Mouse (Mus musculus): ENCODE data around the gene Dnmt3c. TPM values are rescaled to one million over a fixed set of nuclear protein-coding genes. Genes with fewer than 3 reads are reported as not detected.

The Dnmt3c gene
- total and polyA plus RNA-seq, 3 experiments, result 0.02 TPM; not detected in 2

DNA sequence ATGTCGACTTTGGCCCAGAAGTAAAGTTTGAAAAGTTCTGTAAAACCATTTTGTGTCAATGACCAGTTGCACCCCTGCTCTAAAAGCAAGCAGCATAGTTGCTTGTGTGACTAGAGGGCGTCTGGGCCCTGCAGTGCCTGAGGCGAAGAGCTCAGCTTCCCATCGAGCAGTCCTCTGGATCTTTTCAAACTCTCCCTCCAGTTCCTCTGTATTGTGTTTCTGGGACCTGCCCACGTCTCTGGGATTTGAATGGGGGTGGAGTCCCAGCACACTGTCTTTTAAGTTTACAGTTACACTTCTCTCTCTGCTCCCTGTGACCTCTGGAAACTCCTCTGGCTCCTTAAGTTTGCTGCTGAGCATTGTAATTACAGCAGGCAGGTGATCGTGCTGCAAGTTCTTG lies 71.0 kb downstream of the Dnmt3c start:
- H3K36me3 ChIP-seq (replicated peaks), result peaks cover 84% of the 10 kb centered on the region
- DNase-seq (ENCODE audit: low spot score) (no peak), ATAC-seq (ENCODE audit: extremely low read depth, insufficient number of reproducible peaks, low FRiP score, poor library complexity, severe bottlenecking) (no peak)
- H3K4me3 ChIP-seq (ENCODE audit: low read depth, low read length), result no peak overlapping the region
- TF ChIP-seq CTCF (IDR thresholded peaks at IDR 0.05; ENCODE audit: low read depth, low read length) (no peak), GATA2 (IDR thresholded peaks at IDR 0.05; ENCODE audit: borderline replicate concordance, low read depth, low read length) (no peak), POLR2AphosphoS5 (IDR thresholded peaks at IDR 0.05; ENCODE audit: insufficient replicate concordance, low read depth, low read length) (no peak), TAL1 (conservative IDR thresholded peaks at IDR 0.05; ENCODE audit: low read depth, low read length) (no peak), GATA1 (IDR thresholded peaks at IDR 0.05; ENCODE audit: borderline replicate concordance, low read length) (no peak)
- H3K9me3 ChIP-seq (replicated peaks), result no peaks in the 10 kb centered on the region
- H3K27me3 ChIP-seq (ENCODE audit: insufficient read depth, low read length), result no peaks in the 10 kb centered on the region
- H3K4me1 ChIP-seq (ENCODE audit: insufficient read depth, low read depth, low read length), result no peaks in the 10 kb centered on the region

DNA sequence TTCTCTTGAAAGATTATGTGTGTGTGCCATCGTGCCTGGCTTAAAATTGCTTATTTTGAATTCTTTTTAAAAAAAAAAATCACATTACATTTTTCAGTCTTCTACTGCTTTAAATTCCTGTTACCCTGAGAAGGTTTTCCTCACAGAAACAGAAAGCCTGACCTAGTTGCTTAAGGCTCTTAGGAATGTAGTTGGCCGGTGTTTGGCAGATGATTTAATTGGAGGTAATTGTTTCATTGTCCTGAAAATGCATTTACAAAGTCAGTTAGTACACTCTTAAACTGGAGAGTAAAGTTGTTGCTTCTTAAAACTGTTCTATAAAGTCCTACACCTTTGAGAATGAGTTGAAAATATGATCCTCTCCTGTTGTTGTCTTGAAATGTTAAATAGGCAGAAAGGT lies 72.4 kb downstream of the Dnmt3c start:
- H3K36me3 ChIP-seq (replicated peaks), result peaks cover 79% of the 10 kb centered on the region
- H3K27me3 ChIP-seq (ENCODE audit: insufficient read depth, low read length), result no peaks in the 10 kb centered on the region
- no peaks in the 10 kb centered on the region for H3K4me1 ChIP-seq (ENCODE audit: insufficient read depth, low read depth, low read length)
- DNase-seq (ENCODE audit: low spot score) (no peak), ATAC-seq (ENCODE audit: extremely low read depth, insufficient number of reproducible peaks, low FRiP score, poor library complexity, severe bottlenecking) (no peak)
- H3K9me3 ChIP-seq (replicated peaks), result no peaks in the 10 kb centered on the region
- H3K4me3 ChIP-seq (ENCODE audit: low read depth, low read length), result no peak overlapping the region
- no peak for TF ChIP-seq POLR2AphosphoS5 (IDR thresholded peaks at IDR 0.05; ENCODE audit: insufficient replicate concordance, low read depth, low read length)
- TF ChIP-seq GATA2 (IDR thresholded peaks at IDR 0.05; ENCODE audit: borderline replicate concordance, low read depth, low read length), result no peak
- no peak for TF ChIP-seq GATA1 (IDR thresholded peaks at IDR 0.05; ENCODE audit: borderline replicate concordance, low read length)
- no peak for TF ChIP-seq CTCF (IDR thresholded peaks at IDR 0.05; ENCODE audit: low read depth, low read length)
- no peak for TF ChIP-seq TAL1 (conservative IDR thresholded peaks at IDR 0.05; ENCODE audit: low read depth, low read length)

DNA sequence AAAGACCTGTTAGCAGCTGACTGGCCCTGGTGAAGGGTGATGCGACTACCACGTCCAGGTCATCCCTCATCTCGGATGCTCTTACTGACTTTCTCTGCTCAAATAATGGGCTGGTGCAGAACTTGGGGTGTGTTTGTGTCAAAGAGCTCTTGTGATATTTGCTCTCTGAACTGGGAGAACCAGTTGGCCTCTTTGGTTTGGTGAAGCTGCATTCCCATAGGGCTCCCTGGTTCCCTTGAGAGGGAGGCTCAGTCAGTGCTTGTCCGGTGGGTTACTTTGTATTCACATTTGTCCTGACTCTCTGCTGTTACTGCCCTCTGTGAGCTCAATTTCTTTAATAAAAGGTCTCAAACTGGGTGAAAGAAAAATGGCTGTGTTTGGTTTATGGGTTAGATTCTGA lies 76.5 kb downstream of the Dnmt3c start:
- Histone ChIP-seq H3K27me3 (ENCODE audit: insufficient read depth, low read length) (no peaks in the 10 kb centered on the region), H3K36me3 (replicated peaks) (peaks cover 51% of the 10 kb centered on the region), H3K4me3 (ENCODE audit: low read depth, low read length) (no peak overlapping the region), H3K4me1 (ENCODE audit: insufficient read depth, low read depth, low read length) (no peaks in the 10 kb centered on the region), H3K9me3 (replicated peaks) (no peaks in the 10 kb centered on the region)
- DNase-seq (ENCODE audit: low spot score) (no peak), ATAC-seq (ENCODE audit: extremely low read depth, insufficient number of reproducible peaks, low FRiP score, poor library complexity, severe bottlenecking) (no peak)
- TF ChIP-seq POLR2AphosphoS5 (IDR thresholded peaks at IDR 0.05; ENCODE audit: insufficient replicate concordance, low read depth, low read length), result no peak
- TF ChIP-seq GATA2 (IDR thresholded peaks at IDR 0.05; ENCODE audit: borderline replicate concordance, low read depth, low read length), result no peak
- no peak for TF ChIP-seq CTCF (IDR thresholded peaks at IDR 0.05; ENCODE audit: low read depth, low read length)
- no peak for TF ChIP-seq GATA1 (IDR thresholded peaks at IDR 0.05; ENCODE audit: borderline replicate concordance, low read length)
- TF ChIP-seq TAL1 (conservative IDR thresholded peaks at IDR 0.05; ENCODE audit: low read depth, low read length), result no peak

DNA sequence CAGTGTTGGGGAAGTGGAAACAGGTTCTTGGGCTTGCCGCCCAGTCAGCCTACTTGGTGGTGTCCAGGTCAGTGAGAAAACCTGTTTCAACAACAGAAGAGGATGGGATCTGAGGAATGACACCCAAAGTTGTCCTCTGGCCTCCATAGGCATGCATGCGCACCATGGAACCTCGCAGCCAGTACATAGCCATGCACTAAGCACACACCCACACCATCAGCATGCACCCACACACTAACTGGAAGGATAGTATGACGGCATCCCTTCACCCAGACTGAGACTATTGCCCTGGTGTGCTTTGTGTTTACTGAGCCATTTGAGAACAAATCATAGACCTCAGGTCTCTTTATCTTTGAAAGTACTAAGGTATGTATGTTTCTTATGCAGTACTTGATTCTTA lies 79.0 kb downstream of the Dnmt3c start:
- no peak overlapping the region for H3K4me3 ChIP-seq (ENCODE audit: low read depth, low read length)
- no peak for TF ChIP-seq TAL1 (conservative IDR thresholded peaks at IDR 0.05; ENCODE audit: low read depth, low read length)
- no peak for ATAC-seq (ENCODE audit: extremely low read depth, insufficient number of reproducible peaks, low FRiP score, poor library complexity, severe bottlenecking)
- peaks cover 31% of the 10 kb centered on the region for H3K36me3 ChIP-seq (replicated peaks)
- peaks cover 10% of the 10 kb centered on the region for H3K4me1 ChIP-seq (ENCODE audit: insufficient read depth, low read depth, low read length)
- no peak for DNase-seq (ENCODE audit: low spot score)
- H3K27me3 ChIP-seq (ENCODE audit: insufficient read depth, low read length), result peaks cover 10% of the 10 kb centered on the region
- H3K9me3 ChIP-seq (replicated peaks), result no peaks in the 10 kb centered on the region

DNA sequence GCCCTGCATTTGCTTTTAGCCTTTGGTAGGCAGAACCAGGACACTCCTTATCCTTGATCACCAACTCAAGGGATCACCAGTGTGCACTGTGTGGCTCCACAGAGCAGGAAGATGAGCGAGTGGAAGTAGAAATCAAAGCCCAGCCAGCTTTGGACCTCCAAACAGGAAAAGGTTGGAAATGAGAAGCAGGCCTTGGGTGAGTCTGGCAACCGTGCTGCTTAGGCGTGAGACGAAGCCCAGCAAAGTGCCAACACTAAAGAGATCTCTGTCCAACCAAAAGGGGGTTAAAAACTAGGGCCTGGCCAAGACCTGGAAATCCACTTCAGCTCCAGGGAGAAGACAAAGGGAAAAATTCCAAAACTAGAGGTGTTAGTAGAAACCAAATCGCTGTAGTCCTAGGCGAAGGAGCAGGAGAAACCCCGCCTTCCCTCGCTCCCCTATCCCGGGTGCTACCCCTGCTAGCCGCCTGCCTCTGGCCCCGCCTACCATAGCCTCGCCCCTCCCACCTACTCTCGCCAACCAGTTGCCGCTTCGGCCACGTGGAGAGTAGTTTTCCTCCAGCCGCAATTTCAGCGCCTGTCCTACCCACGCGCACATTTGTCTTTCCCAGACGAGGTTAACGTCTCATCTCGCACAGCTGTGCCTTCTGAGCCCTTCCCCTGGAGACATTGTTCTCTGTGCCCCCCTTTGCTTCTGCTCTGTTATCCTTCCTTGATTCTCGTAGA lies 82.3 kb downstream of the Dnmt3c start:
- Histone ChIP-seq H3K4me3 (ENCODE audit: low read depth, low read length) (peak overlapping the region; percentile 60; the same call in 1 of the 2 replicates), H3K36me3 (replicated peaks) (peaks cover 7% of the 10 kb centered on the region), H3K27me3 (ENCODE audit: insufficient read depth, low read length) (peaks cover 17% of the 10 kb centered on the region), H3K4me1 (ENCODE audit: insufficient read depth, low read depth, low read length) (peaks cover 10% of the 10 kb centered on the region), H3K9me3 (replicated peaks) (no peaks in the 10 kb centered on the region)
- TF ChIP-seq CTCF (IDR thresholded peaks at IDR 0.05; ENCODE audit: low read depth, low read length) (no peak), GATA1 (IDR thresholded peaks at IDR 0.05; ENCODE audit: borderline replicate concordance, low read length) (no peak), POLR2AphosphoS5 (IDR thresholded peaks at IDR 0.05; ENCODE audit: insufficient replicate concordance, low read depth, low read length) (no peak), GATA2 (IDR thresholded peaks at IDR 0.05; ENCODE audit: borderline replicate concordance, low read depth, low read length) (no peak), TAL1 (conservative IDR thresholded peaks at IDR 0.05; ENCODE audit: low read depth, low read length) (no peak)
- no peak; the same call in 1 of the 2 replicates for ATAC-seq (ENCODE audit: extremely low read depth, insufficient number of reproducible peaks, low FRiP score, poor library complexity, severe bottlenecking)
- peak; percentile 26 for DNase-seq (ENCODE audit: low spot score)

Other genes starting within 250 kb of the Dnmt3c start
- gene 4930404H24Rik, start 203.9 kb upstream of the Dnmt3c start, total RNA-seq (2014; fragmentation: Nextera tagmentation), result not detected in 2 replicates
- gene 4930404H24Rik, start 203.9 kb upstream of the Dnmt3c start, total RNA-seq (2017), result not detected in 2 replicates
- gene 4930404H24Rik, start 203.9 kb upstream of the Dnmt3c start, polyA plus RNA-seq (2012), result not detected in 2 replicates
- 39.2 and 45.3 TPM in 2 replicates for gene Nol4l, start 166.7 kb upstream of the Dnmt3c start, total RNA-seq (2014; fragmentation: Nextera tagmentation)
- gene Nol4l, start 166.7 kb upstream of the Dnmt3c start, total RNA-seq (2017), result 13.5 and 13.9 TPM in 2 replicates
- 19.8 and 23.4 TPM in 2 replicates for gene Nol4l, start 166.7 kb upstream of the Dnmt3c start, polyA plus RNA-seq (2012)
- gene Commd7, start 63.9 kb upstream of the Dnmt3c start, total RNA-seq (2014; fragmentation: Nextera tagmentation), result 19.1 and 20.9 TPM in 2 replicates
- 30.9 and 34.7 TPM in 2 replicates for gene Commd7, start 63.9 kb upstream of the Dnmt3c start, total RNA-seq (2017)
- 26.5 and 29.7 TPM in 2 replicates for gene Commd7, start 63.9 kb upstream of the Dnmt3c start, polyA plus RNA-seq (2012)
- gene Dnmt3b, start 47.2 kb upstream of the Dnmt3c start, total RNA-seq (2014; fragmentation: Nextera tagmentation), result 17.5 and 18.9 TPM in 2 replicates
- 10.3 and 11.2 TPM in 2 replicates for gene Dnmt3b, start 47.2 kb upstream of the Dnmt3c start, total RNA-seq (2017)
- 27.9 and 32.5 TPM in 2 replicates for gene Dnmt3b, start 47.2 kb upstream of the Dnmt3c start, polyA plus RNA-seq (2012)
- gene Mapre1, start 44.6 kb downstream of the Dnmt3c start, total RNA-seq (2014; fragmentation: Nextera tagmentation), result 89.8 and 98.7 TPM in 2 replicates
- gene Mapre1, start 44.6 kb downstream of the Dnmt3c start, total RNA-seq (2017), result 193 and 221 TPM in 2 replicates
- 2.4 and 3.5 TPM in 2 replicates for gene Mapre1, start 44.6 kb downstream of the Dnmt3c start, polyA plus RNA-seq (2012)
- 0.15 TPM in 1 of 2 replicates, not detected in the other for gene Efcab8, start 83.3 kb downstream of the Dnmt3c start, total RNA-seq (2014; fragmentation: Nextera tagmentation)
- 0.12 and 0.44 TPM in 2 replicates for gene Efcab8, start 83.3 kb downstream of the Dnmt3c start, total RNA-seq (2017)
- gene Efcab8, start 83.3 kb downstream of the Dnmt3c start, polyA plus RNA-seq (2012), result not detected in 2 replicates
- not detected in 2 replicates for gene Sun5, start 174.4 kb downstream of the Dnmt3c start, total RNA-seq (2014; fragmentation: Nextera tagmentation)
- not detected in 2 replicates for gene Sun5, start 174.4 kb downstream of the Dnmt3c start, total RNA-seq (2017)
- gene Sun5, start 174.4 kb downstream of the Dnmt3c start, polyA plus RNA-seq (2012), result not detected in 2 replicates
- not detected in 2 replicates for gene Bpifb2, start 178.4 kb downstream of the Dnmt3c start, total RNA-seq (2014; fragmentation: Nextera tagmentation)
- not detected in 2 replicates for gene Bpifb2, start 178.4 kb downstream of the Dnmt3c start, total RNA-seq (2017)
- not detected in 2 replicates for gene Bpifb2, start 178.4 kb downstream of the Dnmt3c start, polyA plus RNA-seq (2012)
- not detected in 2 replicates for gene Bpifb6, start 203.7 kb downstream of the Dnmt3c start, total RNA-seq (2014; fragmentation: Nextera tagmentation)
- not detected in 2 replicates for gene Bpifb6, start 203.7 kb downstream of the Dnmt3c start, total RNA-seq (2017)
- gene Bpifb6, start 203.7 kb downstream of the Dnmt3c start, polyA plus RNA-seq (2012), result not detected in 2 replicates
- not detected in 2 replicates for gene Bpifb3, start 221.6 kb downstream of the Dnmt3c start, total RNA-seq (2014; fragmentation: Nextera tagmentation)
- not detected in 2 replicates for gene Bpifb3, start 221.6 kb downstream of the Dnmt3c start, total RNA-seq (2017)
- not detected in 2 replicates for gene Bpifb3, start 221.6 kb downstream of the Dnmt3c start, polyA plus RNA-seq (2012)
- not detected in 2 replicates for gene Bpifb4, start 241.6 kb downstream of the Dnmt3c start, total RNA-seq (2014; fragmentation: Nextera tagmentation)
- not detected in 2 replicates for gene Bpifb4, start 241.6 kb downstream of the Dnmt3c start, total RNA-seq (2017)
- not detected in 2 replicates for gene Bpifb4, start 241.6 kb downstream of the Dnmt3c start, polyA plus RNA-seq (2012)

Data from G1E (cell line).